Mouse (Mus musculus) liver, embryonic 14.5 days (tissue): ENCODE results near the gene Acot5. TPM values are rescaled to one million over a fixed set of nuclear protein-coding genes. Genes with fewer than 3 reads are reported as not detected.
"Not testable (repeated sequence)": the region's sequence is repeated elsewhere in the genome, so short reads cannot be mapped to it uniquely, and the experiment has no call there.

ENCODE experiments used
- ATAC-seq: fragments of 200-750 bp; cut with Nextera tagmentation; 2 replicates; pipeline ENCODE4 v1.8.0; 2017; ENCODE audit warnings: moderate number of reproducible peaks, mild to moderate bottlenecking, moderate library complexity; ENCODE audit not compliant: insufficient read depth
- DNase-seq, 3 experiments: peaks; one replicate each; pipeline ENCODE4 v3.0.0-alpha.2; 2012 to 2013; ENCODE audit warnings: low read depth in 3 of 3, low spot score in 3 of 3
- H3K27ac ChIP-seq: fragments of 300-500 bp; sonication (generic); 2 replicates; pipeline ENCODE4 v1.5.1; 2014; ENCODE audit warnings: moderate library complexity, mild to moderate bottlenecking, control low read depth, inconsistent platforms
- H3K27me3 ChIP-seq: fragments of 300-500 bp; sonication (generic); 2 replicates; pipeline ENCODE4 v1.6.1; 2014; ENCODE audit warnings: mild to moderate bottlenecking, low read length, moderate library complexity; ENCODE audit not compliant: control insufficient read depth, insufficient read depth
- H3K36me3 ChIP-seq: fragments of 300-500 bp; sonication (generic); replicated peaks from 2 replicates; pipeline ENCODE4 v1.6.1; 2014; ENCODE audit warnings: low read depth; ENCODE audit not compliant: control insufficient read depth, insufficient read depth
- H3K4me1 ChIP-seq, 2 experiments: fragments of 200-500 bp in 1 of 2; fragments of 300-500 bp in 1 of 2; sonication (generic) in 1 of 2; replicated peaks; 2 replicates each; pipeline ENCODE4 v1.6.1; 2012 to 2014; ENCODE audit warnings: antibody characterized with exemption in 1 of 2, inconsistent platforms in 1 of 2, low read length in 1 of 2; ENCODE audit not compliant: control insufficient read depth in 2 of 2, insufficient read depth in 2 of 2
- H3K4me2 ChIP-seq: fragments of 300-500 bp; sonication (generic); 2 replicates; pipeline ENCODE4 v1.6.1; 2014; ENCODE audit warnings: low read depth, mild to moderate bottlenecking, control low read depth, moderate library complexity
- H3K4me3 ChIP-seq, 2 experiments: fragments of 200-500 bp in 1 of 2; fragments of 300-500 bp in 1 of 2; sonication (generic) in 1 of 2; 2 replicates each; pipeline ENCODE4 v1.5.1; 2012 to 2014; ENCODE audit warnings: low read depth in 2 of 2, low read length in 2 of 2, mild to moderate bottlenecking in 2 of 2, control low read depth in 1 of 2, inconsistent platforms in 1 of 2, moderate library complexity in 1 of 2; ENCODE audit not compliant: insufficient read depth in 1 of 2
- H3K9ac ChIP-seq: fragments of 300-500 bp; sonication (generic); replicated peaks from 2 replicates; pipeline ENCODE4 v1.6.1; 2014; ENCODE audit warnings: mild to moderate bottlenecking, control low read depth, moderate library complexity
- H3K9me3 ChIP-seq: fragments of 300-500 bp; sonication (generic); 2 replicates; pipeline ENCODE4 v1.6.1; 2016; ENCODE audit warnings: low read length, mixed read lengths; ENCODE audit not compliant: control insufficient read depth
- CTCF ChIP-seq: IDR thresholded peaks from 2 replicates; pipeline ENCODE4 v1.5.1; 2016; ENCODE audit warnings: antibody characterized with exemption, low read depth, control low read depth
- EP300 ChIP-seq: IDR thresholded peaks from 2 replicates; pipeline ENCODE4 v1.6.1; 2016; ENCODE audit warnings: antibody characterized with exemption, low read depth
- WGBS: fragments of 180-500 bp; shearing (Covaris S2); extraction: QIAGEN DNeasy Blood & Tissue Kit; methylation state at CpG from one replicate; pipeline ENCODE4 v1.1.7; 2014; ENCODE audit not compliant: insufficient replicate concordance; 5-methylcytosine and 5-hydroxymethylcytosine counted together
- polyA plus RNA-seq, 2 experiments: library from polyadenylated mRNA; depleted of rRNA in 1 of 2; stranded (reverse) in 1 of 2; unstranded in 1 of 2; fragments of >200 nt; fragmentation: Nextera tagmentation in 1 of 2; extraction: Ambion mirVana in 1 of 2; gene quantifications; 2 replicates each; pipeline versions ENCODE4 v1.2.1 to v1.2.3; 2012 to 2014

Gene Acot5
- polyA plus RNA-seq, 2 experiments = not detected

- no peak overlapping the region for H3K4me2 ChIP-seq
- 58% methylated on average over 5 of the region's 5 CpGs for WGBS
- TF ChIP-seq EP300 (no peak), CTCF (no peak)
- H3K9me3 ChIP-seq = no peaks in the 10 kb centered on the region
- H3K4me3 ChIP-seq = no peak overlapping the region
- ATAC-seq (peak; percentile 55; the same call in 1 of the 2 replicates), DNase-seq (no peak)
- H3K27ac ChIP-seq = no peak overlapping the region
- peaks cover 7% of the 10 kb centered on the region for H3K27me3 ChIP-seq
- peaks cover 0 to 2% of the 10 kb centered on the region in 2 experiments; a peak in 1 of 4 replicates for H3K4me1 ChIP-seq
- no peaks in the 10 kb centered on the region for H3K36me3 ChIP-seq
- H3K9ac ChIP-seq = no peak overlapping the region
Observed at GRCm38 (mm10) chr12:84042248-84042647, 26.9 kb upstream of the Acot5 start.

GRCm38 (mm10) chr12:84044045-84044444 lies 25.1 kb upstream of the Acot5 start:
- Histone ChIP-seq H3K4me3 (no peak overlapping the region), H3K4me1 (no peaks in the 10 kb centered on the region; a peak in 1 of 4 replicates), H3K9me3 (no peaks in the 10 kb centered on the region), H3K9ac (no peak overlapping the region), H3K27ac (no peak overlapping the region), H3K36me3 (no peaks in the 10 kb centered on the region), H3K27me3 (no peaks in the 10 kb centered on the region), H3K4me2 (no peak overlapping the region)
- ATAC-seq = no peak
- TF ChIP-seq CTCF = no peak
- 54% methylated on average over 2 of the region's 2 CpGs for WGBS
- DNase-seq = no peak

GRCm38 (mm10) chr12:84046906-84047305 lies 22.2 kb upstream of the Acot5 start:
- H3K4me1 ChIP-seq = no peaks in the 10 kb centered on the region; a peak in 1 of 4 replicates
- H3K9me3 ChIP-seq = no peaks in the 10 kb centered on the region
- H3K27ac ChIP-seq = no peak overlapping the region
- no peaks in the 10 kb centered on the region for H3K36me3 ChIP-seq
- H3K9ac ChIP-seq = no peak overlapping the region
- H3K4me3 ChIP-seq = no peak overlapping the region
- DNase-seq (no peak), ATAC-seq (no peak)
- H3K27me3 ChIP-seq = no peaks in the 10 kb centered on the region; the same call in 1 of the 2 replicates
- WGBS = 66% methylated on average over 1 of the region's 1 CpGs
- no peak overlapping the region for H3K4me2 ChIP-seq
- TF ChIP-seq CTCF (no peak), EP300 (no peak)

- not testable (repeated sequence) for H3K9me3 ChIP-seq, H3K4me3 ChIP-seq, H3K36me3 ChIP-seq, H3K4me1 ChIP-seq, H3K4me2 ChIP-seq, ATAC-seq, DNase-seq, H3K9ac ChIP-seq, H3K27ac ChIP-seq
- WGBS = 62% methylated on average over 5 of the region's 5 CpGs
- peaks cover 21% of the 10 kb centered on the region for H3K27me3 ChIP-seq
Observed at GRCm38 (mm10) chr12:84050744-84051143, 18.4 kb upstream of the Acot5 start.

GRCm38 (mm10) chr12:84051937-84052474 lies 17.1 kb upstream of the Acot5 start, which contains the start of gene Acot3:
Acot3 (plus strand) TSS chr12:84052144.
- no peak for ATAC-seq
- peaks cover 21% of the 10 kb centered on the region for H3K27me3 ChIP-seq
- 21% methylated on average over 5 of the region's 5 CpGs for WGBS
- H3K36me3 ChIP-seq = no peaks in the 10 kb centered on the region
- no peaks in the 10 kb centered on the region; a peak in 1 of 4 replicates for H3K4me1 ChIP-seq
- H3K9ac ChIP-seq = no peak within 1 kb of the TSS
- peak within 1 kb of the TSS; percentile 28 for H3K4me2 ChIP-seq
- no peak for DNase-seq
- H3K4me3 ChIP-seq = peak within 1 kb of the TSS; percentile 16 to 45; a peak in 2 of 4 replicates
- no peak within 1 kb of the TSS for H3K27ac ChIP-seq
- TF ChIP-seq EP300 = no peak
- TF ChIP-seq CTCF = no peak
- no peaks in the 10 kb centered on the region for H3K9me3 ChIP-seq
